Mouse (Mus musculus) cerebellum, adult 2 months (tissue): ENCODE measurements around the gene Dab2ip.

Experiments
- CTCF ChIP-seq: fragments of 200-500 bp; IDR thresholded peaks from 2 replicates; pipeline ENCODE4 v1.5.1; 2011; ENCODE audit warnings: low read depth, mild to moderate bottlenecking, control low read depth, low read length, moderate library complexity, borderline replicate concordance; ENCODE audit not compliant: insufficient read depth
- POLR2A ChIP-seq: fragments of 200-500 bp; IDR thresholded peaks from 2 replicates; pipeline ENCODE4 v1.6.1; 2011; ENCODE audit warnings: low read length, control low read depth, borderline replicate concordance; ENCODE audit not compliant: insufficient read depth

DNA sequence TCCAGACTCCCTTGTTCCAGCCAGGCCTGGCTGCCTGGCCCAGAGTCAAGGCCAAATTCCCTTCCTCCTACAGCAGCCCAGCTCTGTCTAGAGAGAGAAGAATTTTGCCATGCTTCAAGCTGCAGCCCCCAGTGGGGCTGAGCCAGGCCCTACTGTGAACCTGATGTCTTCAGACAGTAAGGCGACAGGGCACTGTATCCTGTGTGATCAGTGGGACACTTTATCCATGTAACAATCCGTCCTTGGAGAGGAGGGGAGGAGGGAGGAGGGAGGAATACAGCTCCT, 1.4 kb downstream of the Dab2ip start:
- TF ChIP-seq CTCF (no peak), POLR2A (no peak)
